Mouse (Mus musculus): ENCODE results near the gene Smok3c. TPM values are rescaled to one million over a fixed set of nuclear protein-coding genes. Genes with fewer than 3 reads are reported as not detected.

The Smok3c gene
- total and polyA plus RNA-seq, 3 experiments: not detected

DNA sequence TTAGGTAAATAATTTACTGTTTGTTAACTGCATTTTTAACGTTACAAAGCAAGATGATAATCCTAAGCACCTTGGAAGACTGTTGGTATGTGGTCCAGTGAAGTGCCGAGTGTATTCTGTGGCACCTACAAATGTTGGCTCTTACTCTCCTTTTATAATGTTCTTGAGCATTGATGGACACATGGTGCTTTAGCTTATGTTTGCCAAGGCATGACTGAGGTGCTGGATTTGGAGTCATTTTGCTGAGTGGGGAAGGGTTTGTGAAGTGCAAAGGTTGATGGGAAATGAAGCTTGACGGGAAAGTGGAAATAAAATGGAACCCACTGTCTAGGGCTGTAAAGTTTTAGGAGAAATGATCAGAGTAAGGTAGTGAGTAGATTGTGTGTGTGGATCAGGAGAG lies 35.4 kb downstream of the Smok3c start:
- peaks cover 0 to 37% of the 10 kb centered on the region in 2 experiments; a peak in 2 of 4 replicates for H3K4me1 ChIP-seq (ENCODE audit: control insufficient read depth in 1 of 2, insufficient read depth in 2 of 2)
- TF ChIP-seq CHD1 (IDR thresholded peaks at IDR 0.05; ENCODE audit: low read depth, low read length) (no peak), IRF4 (IDR thresholded peaks at IDR 0.05; ENCODE audit: low read depth, low read length) (no peak), GABPA (IDR thresholded peaks at IDR 0.05; ENCODE audit: insufficient replicate concordance, low read depth, low read length) (no peak), MAFK (IDR thresholded peaks at IDR 0.05; ENCODE audit: insufficient replicate concordance, low read length) (no peak), ZC3H11A (IDR thresholded peaks at IDR 0.05; ENCODE audit: low read depth, low read length) (no peak), POLR2A (IDR thresholded peaks at IDR 0.05; ENCODE audit: low read depth, low read length) (no peak)
- no peaks in the 10 kb centered on the region for H3K27me3 ChIP-seq (replicated peaks)
- peaks cover 16 to 47% of the 10 kb centered on the region in 2 experiments for H3K36me3 ChIP-seq (replicated peaks in 1 of 2; ENCODE audit: control insufficient read depth in 1 of 2, insufficient read depth in 1 of 2, low read length in 1 of 2)
- H3K4me2 ChIP-seq (ENCODE audit: insufficient read depth, low read depth, poor library complexity, severe bottlenecking): no peak overlapping the region
- dilution Hi-C loops (cut with MboI; ENCODE audit: extremely low pct_ligation_motif_present, extremely low pct_unique_long_range_greater_than_20kb, low sequenced_read_pairs) (no loop called here), in situ Hi-C loops (cut with MboI; ENCODE audit: low pct_ligation_motif_present, low pct_unique_long_range_greater_than_20kb, low sequenced_read_pairs) (no loop called here)
- no peaks in the 10 kb centered on the region for H3K9me3 ChIP-seq (replicated peaks; ENCODE audit: low read length)
- H3K4me3 ChIP-seq (replicated peaks in 1 of 3; ENCODE audit: low read depth in 2 of 3, low read length in 2 of 3, poor library complexity in 1 of 3): no peak overlapping the region
- no peak for DNase-seq (ENCODE audit: extremely low read depth)
- no peak overlapping the region for H3K9ac ChIP-seq (ENCODE audit: insufficient read depth, low read depth)
- peaks cover 54% of the 10 kb centered on the region for H3K79me2 ChIP-seq (replicated peaks; ENCODE audit: control insufficient read depth, extremely low read depth, insufficient read depth, poor library complexity, severe bottlenecking)
- no peak overlapping the region for H3K27ac ChIP-seq (ENCODE audit: insufficient read depth, low read depth)

DNA sequence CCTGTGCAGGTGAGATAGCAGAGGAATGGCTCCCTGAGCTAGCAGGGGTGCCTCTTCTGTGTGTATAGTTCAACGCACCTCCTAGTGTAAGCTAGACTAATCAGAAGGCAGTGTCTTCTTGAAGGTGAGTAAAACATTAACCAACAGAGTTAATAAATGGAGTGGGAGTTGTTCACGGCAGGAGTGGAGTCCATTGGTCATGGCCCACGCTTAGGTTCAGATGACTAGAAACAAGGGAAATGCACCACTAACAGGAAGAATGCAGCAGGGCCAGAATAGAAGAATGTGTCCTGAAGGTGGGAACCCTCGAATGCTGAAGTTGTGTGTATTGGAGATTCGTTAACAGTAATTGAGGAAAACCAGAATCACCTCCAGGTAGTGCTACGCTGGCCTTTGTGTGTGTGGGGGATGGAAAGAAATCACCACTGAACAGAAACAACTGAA lies 36.1 kb downstream of the Smok3c start:
- H3K27ac ChIP-seq (ENCODE audit: insufficient read depth, low read depth): no peak overlapping the region
- TF ChIP-seq JUND (conservative IDR thresholded peaks at IDR 0.05; ENCODE audit: low read depth, low read length) (no peak), POLR2A (IDR thresholded peaks at IDR 0.05; ENCODE audit: low read depth, low read length) (no peak), NELFE (IDR thresholded peaks at IDR 0.05; ENCODE audit: low read depth, low read length) (no peak), MAX (IDR thresholded peaks at IDR 0.05; ENCODE audit: low read length) (no peak), GABPA (IDR thresholded peaks at IDR 0.05; ENCODE audit: insufficient replicate concordance, low read depth, low read length) (no peak), TBP (conservative IDR thresholded peaks at IDR 0.05; ENCODE audit: low read depth, low read length) (no peak), ETS1 (conservative IDR thresholded peaks at IDR 0.05; ENCODE audit: low read depth, low read length) (no peak), CTCF (conservative IDR thresholded peaks at IDR 0.05 in 1 of 2, IDR thresholded peaks at IDR 0.05 in 1 of 2; ENCODE audit: low read depth in 2 of 2, low read length in 2 of 2) (no peak), ELF1 (IDR thresholded peaks at IDR 0.05; ENCODE audit: low read depth, low read length) (no peak), PAX5 (IDR thresholded peaks at IDR 0.05; ENCODE audit: low read length) (no peak), NRF1 (IDR thresholded peaks at IDR 0.05; ENCODE audit: low read depth, low read length) (no peak), BHLHE40 (IDR thresholded peaks at IDR 0.05; ENCODE audit: low read depth, low read length) (no peak), UBTF (IDR thresholded peaks at IDR 0.05; ENCODE audit: low read depth, low read length) (no peak), EP300 (IDR thresholded peaks at IDR 0.05; ENCODE audit: low read length) (no peak), MYC (IDR thresholded peaks at IDR 0.05; ENCODE audit: low read depth, low read length) (no peak), E2F4 (IDR thresholded peaks at IDR 0.05; ENCODE audit: insufficient replicate concordance, low read depth, low read length) (no peak), KAT2A (IDR thresholded peaks at IDR 0.05; ENCODE audit: insufficient replicate concordance, low read length) (no peak)
- in situ Hi-C loops (cut with MboI; ENCODE audit: low pct_ligation_motif_present, low pct_unique_long_range_greater_than_20kb, low sequenced_read_pairs) (no loop called here), dilution Hi-C loops (cut with MboI; ENCODE audit: extremely low pct_ligation_motif_present, extremely low pct_unique_long_range_greater_than_20kb, low sequenced_read_pairs) (no loop called here)
- no peak overlapping the region for H3K4me2 ChIP-seq (ENCODE audit: insufficient read depth, low read depth, poor library complexity, severe bottlenecking)
- peaks cover 22 to 53% of the 10 kb centered on the region in 2 experiments for H3K36me3 ChIP-seq (replicated peaks in 1 of 2; ENCODE audit: control insufficient read depth in 1 of 2, insufficient read depth in 1 of 2, low read length in 1 of 2)
- peaks cover 0 to 37% of the 10 kb centered on the region in 2 experiments; a peak in 2 of 4 replicates for H3K4me1 ChIP-seq (ENCODE audit: control insufficient read depth in 1 of 2, insufficient read depth in 2 of 2)
- no peak overlapping the region for H3K4me3 ChIP-seq (replicated peaks in 1 of 3; ENCODE audit: low read depth in 2 of 3, low read length in 2 of 3, poor library complexity in 1 of 3)
- H3K9me3 ChIP-seq (replicated peaks; ENCODE audit: low read length): no peaks in the 10 kb centered on the region
- no peak overlapping the region for H3K9ac ChIP-seq (ENCODE audit: insufficient read depth, low read depth)
- peaks cover 54% of the 10 kb centered on the region for H3K79me2 ChIP-seq (replicated peaks; ENCODE audit: control insufficient read depth, extremely low read depth, insufficient read depth, poor library complexity, severe bottlenecking)
- no peaks in the 10 kb centered on the region for H3K27me3 ChIP-seq (replicated peaks)
- no peak for DNase-seq (ENCODE audit: extremely low read depth)
